Mouse (Mus musculus) ES-Bruce4 (cell line): ENCODE measurements at regions not wholly inside any gene's neighbourhood (a gene's known extent, or its start where the extent isn't known, plus 50 kb on each side); places are given as distances from the start of the nearest gene placed in this dataset.
"Not testable (repeated sequence)": the region's sequence is repeated elsewhere in the genome, so short reads cannot be mapped to it uniquely, and the experiment has no call there.

Experiments used
- CTCF ChIP-seq: IDR thresholded peaks from one replicate; pipeline ENCODE4 v1.8.1; 2011; ENCODE audit warnings: low read depth, low read length
- EP300 ChIP-seq: IDR thresholded peaks from 2 replicates; pipeline ENCODE4 v1.6.1; 2011; ENCODE audit warnings: low read depth, low read length; ENCODE audit not compliant: insufficient read depth
- POLR2A ChIP-seq: IDR thresholded peaks from one replicate; pipeline ENCODE4 v1.8.1; 2011; ENCODE audit warnings: low read length; ENCODE audit not compliant: insufficient read depth

DNA sequence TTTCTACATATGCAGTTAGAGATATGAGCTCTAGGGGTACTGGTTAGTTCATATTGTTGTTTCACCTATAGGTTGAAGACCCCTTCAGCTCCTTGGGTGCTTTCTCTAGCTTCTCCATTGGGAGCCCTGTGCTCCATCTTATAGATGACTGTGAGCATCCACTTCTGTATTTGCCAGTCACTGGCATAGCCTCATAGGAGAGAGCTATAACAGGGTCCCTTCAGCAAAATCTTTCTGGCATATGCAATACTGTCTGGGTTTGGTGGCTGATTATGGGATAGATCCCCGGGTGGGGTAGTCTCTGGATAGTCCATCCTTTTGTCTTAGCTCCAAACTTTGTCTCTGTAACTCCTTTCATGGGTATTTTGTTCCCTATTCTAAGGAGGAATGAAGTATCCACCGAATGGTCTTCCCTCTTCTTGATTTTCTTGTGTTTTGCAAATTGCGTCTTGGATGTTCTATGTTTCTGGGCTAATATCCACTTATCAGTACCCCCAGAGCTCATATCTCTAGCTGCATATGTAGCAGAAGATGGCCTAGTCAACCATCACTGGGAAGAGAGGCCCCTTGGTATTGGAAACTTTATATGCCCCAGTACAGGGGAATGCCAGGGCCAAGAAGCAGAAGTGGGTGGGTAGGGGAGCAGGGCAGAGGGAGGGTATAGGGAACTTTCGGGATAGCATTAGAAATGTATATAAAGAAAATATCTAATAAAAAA lies 279.4 kb upstream of the Cwc22 start:
- TF ChIP-seq POLR2A, EP300, CTCF: not testable (repeated sequence)
